Mouse (Mus musculus): ENCODE measurements around the gene Rpl23a. TPM values are rescaled to one million over a fixed set of nuclear protein-coding genes. Genes with fewer than 3 reads are reported as not detected.

The Rpl23a gene
- total and polyA plus RNA-seq, 3 experiments, result 2,892 to 4,112 TPM; not detected in 1

DNA sequence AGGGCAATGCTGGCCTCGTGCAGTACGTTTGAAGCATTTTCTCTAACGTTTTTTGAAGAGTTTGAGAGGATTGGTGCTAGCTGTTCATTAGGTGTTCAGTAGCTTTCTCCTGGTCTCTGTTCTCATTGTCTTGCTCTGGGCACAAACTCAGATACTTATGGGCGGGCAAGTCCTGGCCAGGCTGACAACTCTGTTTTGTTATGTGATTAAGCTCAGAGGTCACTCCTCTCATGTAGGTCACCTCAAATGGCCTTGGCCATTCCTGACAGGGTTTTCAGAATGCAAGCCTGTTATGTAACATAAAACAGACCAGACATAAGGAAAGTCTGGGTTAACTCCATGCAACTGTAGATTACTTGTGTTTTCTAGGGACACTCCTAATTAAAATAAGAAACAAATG lies 45.8 kb downstream of the Rpl23a start:
- Histone ChIP-seq H3K9me3 (replicated peaks; ENCODE audit: insufficient read depth, low read length) (no peaks in the 10 kb centered on the region), H3K79me2 (ENCODE audit: control insufficient read depth, insufficient read depth, low read length, poor library complexity) (no peaks in the 10 kb centered on the region; the same call in 1 of the 2 replicates), H3K36me3 (ENCODE audit: control insufficient read depth in 1 of 2, insufficient read depth in 2 of 2, low read length in 2 of 2) (peaks cover 0 to 43% of the 10 kb centered on the region in 2 experiments; a peak in 2 of 4 replicates), H3K9ac (ENCODE audit: control insufficient read depth, low read depth, low read length, poor library complexity, severe bottlenecking) (no peak overlapping the region), H3K4me1 (ENCODE audit: control insufficient read depth in 1 of 2, insufficient read depth in 2 of 2, low read length in 2 of 2) (peaks cover 38 to 43% of the 10 kb centered on the region in 2 experiments), H3K4me3 (ENCODE audit: control insufficient read depth in 1 of 2, insufficient read depth in 1 of 2, low read depth in 2 of 2, low read length in 2 of 2) (no peak overlapping the region), H3K27me3 (ENCODE audit: control insufficient read depth in 1 of 2, insufficient read depth in 2 of 2, low read length in 2 of 2) (no peaks in the 10 kb centered on the region), H3K27ac (ENCODE audit: control insufficient read depth, low read depth, low read length) (no peak overlapping the region)
- TF ChIP-seq GABPA (IDR thresholded peaks at IDR 0.05; ENCODE audit: low read depth, low read length) (no peak), MEF2A (IDR thresholded peaks at IDR 0.05; ENCODE audit: extremely low read depth, insufficient replicate concordance, low read depth, low read length, poor library complexity, severe bottlenecking) (no peak), TBP (IDR thresholded peaks at IDR 0.05; ENCODE audit: low read depth, low read length) (no peak), POLR2A (IDR thresholded peaks at IDR 0.05; ENCODE audit: control insufficient read depth in 1 of 2, insufficient read depth in 1 of 2, low read depth in 1 of 2, low read length in 2 of 2, poor library complexity in 1 of 2) (no peak), RCOR1 (IDR thresholded peaks at IDR 0.05; ENCODE audit: low read depth, low read length) (no peak), ZNF384 (IDR thresholded peaks at IDR 0.05; ENCODE audit: low read depth, low read length) (no peak), POLR2AphosphoS2 (IDR thresholded peaks at IDR 0.05; ENCODE audit: low read length) (no peak), E2F4 (IDR thresholded peaks at IDR 0.05; ENCODE audit: borderline replicate concordance, low read depth, low read length) (no peak), SIN3A (IDR thresholded peaks at IDR 0.05; ENCODE audit: low read length) (no peak), NRF1 (IDR thresholded peaks at IDR 0.05; ENCODE audit: insufficient read depth, low read depth, low read length, poor library complexity, severe bottlenecking) (no peak), BHLHE40 (IDR thresholded peaks at IDR 0.05; ENCODE audit: borderline replicate concordance, low read depth, low read length) (no peak), SMC3 (IDR thresholded peaks at IDR 0.05; ENCODE audit: low read depth, low read length) (no peak), USF1 (IDR thresholded peaks at IDR 0.05; ENCODE audit: low read depth, low read length) (no peak), MYB (IDR thresholded peaks at IDR 0.05; ENCODE audit: low read depth, low read length) (no peak), ETS1 (IDR thresholded peaks at IDR 0.05; ENCODE audit: low read depth, low read length) (no peak), MAFK (IDR thresholded peaks at IDR 0.05; ENCODE audit: borderline replicate concordance, low read depth, low read length) (no peak)
- DNase-seq (ENCODE audit: low read depth, low spot score), result no peak

DNA sequence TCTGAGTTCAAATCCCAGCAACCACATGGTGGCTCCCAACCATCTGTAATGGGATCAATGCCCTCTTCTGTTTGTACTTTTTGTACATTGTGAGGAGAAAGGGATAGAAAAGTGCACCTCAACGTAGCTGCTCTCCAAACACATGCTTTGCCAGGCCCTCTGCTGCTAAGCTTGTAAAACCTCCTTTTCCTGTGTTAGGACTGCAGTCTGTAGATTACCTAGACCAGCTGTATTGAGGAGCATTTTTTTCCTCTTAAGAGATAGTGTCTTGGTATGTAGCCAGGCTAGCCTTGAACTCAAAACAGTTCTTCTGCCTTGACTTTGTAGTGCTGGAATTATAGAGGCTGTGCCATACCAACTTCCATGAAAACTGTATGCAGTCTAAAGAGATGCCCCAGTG lies 47.3 kb downstream of the Rpl23a start:
- Histone ChIP-seq H3K27me3 (ENCODE audit: control insufficient read depth in 1 of 2, insufficient read depth in 2 of 2, low read length in 2 of 2) (no peaks in the 10 kb centered on the region), H3K4me3 (ENCODE audit: control insufficient read depth in 1 of 2, insufficient read depth in 1 of 2, low read depth in 2 of 2, low read length in 2 of 2) (no peak overlapping the region), H3K27ac (ENCODE audit: control insufficient read depth, low read depth, low read length) (peak overlapping the region; percentile 31; the same call in 1 of the 2 replicates), H3K9me3 (replicated peaks; ENCODE audit: insufficient read depth, low read length) (no peaks in the 10 kb centered on the region), H3K4me1 (ENCODE audit: control insufficient read depth in 1 of 2, insufficient read depth in 2 of 2, low read length in 2 of 2) (peaks cover 38 to 42% of the 10 kb centered on the region in 2 experiments), H3K79me2 (ENCODE audit: control insufficient read depth, insufficient read depth, low read length, poor library complexity) (no peaks in the 10 kb centered on the region; the same call in 1 of the 2 replicates), H3K9ac (ENCODE audit: control insufficient read depth, low read depth, low read length, poor library complexity, severe bottlenecking) (no peak overlapping the region), H3K36me3 (ENCODE audit: control insufficient read depth in 1 of 2, insufficient read depth in 2 of 2, low read length in 2 of 2) (peaks cover 0 to 41% of the 10 kb centered on the region in 2 experiments; a peak in 2 of 4 replicates)
- DNase-seq (ENCODE audit: low read depth, low spot score), result peak; percentile 82
- TF ChIP-seq NRF1 (IDR thresholded peaks at IDR 0.05; ENCODE audit: insufficient read depth, low read depth, low read length, poor library complexity, severe bottlenecking) (no peak), MAX (IDR thresholded peaks at IDR 0.05; ENCODE audit: low read length) (peak; percentile 54; the same call in 1 of the 2 replicates), UBTF (IDR thresholded peaks at IDR 0.05; ENCODE audit: borderline replicate concordance, insufficient read depth, low read depth, low read length) (no peak), CTCF (IDR thresholded peaks at IDR 0.05 in 2 of 3, conservative IDR thresholded peaks at IDR 0.05 in 1 of 3; ENCODE audit: control insufficient read depth in 1 of 3, insufficient read depth in 1 of 3, low read depth in 2 of 3, low read length in 3 of 3, poor library complexity in 1 of 3, severe bottlenecking in 1 of 3) (no peak), ZNF384 (IDR thresholded peaks at IDR 0.05; ENCODE audit: low read depth, low read length) (peak; percentile 89), GABPA (IDR thresholded peaks at IDR 0.05; ENCODE audit: low read depth, low read length) (no peak), TCF12 (IDR thresholded peaks at IDR 0.05; ENCODE audit: low read depth, low read length) (peak; percentile 91), MYB (IDR thresholded peaks at IDR 0.05; ENCODE audit: low read depth, low read length) (no peak), MEF2A (IDR thresholded peaks at IDR 0.05; ENCODE audit: extremely low read depth, insufficient replicate concordance, low read depth, low read length, poor library complexity, severe bottlenecking) (no peak), ZC3H11A (IDR thresholded peaks at IDR 0.05; ENCODE audit: low read depth, low read length) (no peak), ZMIZ1 (IDR thresholded peaks at IDR 0.05; ENCODE audit: low read depth, low read length) (no peak), ZKSCAN1 (IDR thresholded peaks at IDR 0.05; ENCODE audit: low read depth, low read length) (no peak), JUND (IDR thresholded peaks at IDR 0.05; ENCODE audit: low read depth, low read length) (no peak), MAFK (IDR thresholded peaks at IDR 0.05; ENCODE audit: borderline replicate concordance, low read depth, low read length) (no peak), BHLHE40 (IDR thresholded peaks at IDR 0.05; ENCODE audit: borderline replicate concordance, low read depth, low read length) (no peak), SMC3 (IDR thresholded peaks at IDR 0.05; ENCODE audit: low read depth, low read length) (no peak; the same call in 1 of the 2 replicates), CHD2 (IDR thresholded peaks at IDR 0.05; ENCODE audit: low read length) (no peak), GATA1 (IDR thresholded peaks at IDR 0.05; ENCODE audit: low read depth, low read length) (peak; percentile 81), EP300 (IDR thresholded peaks at IDR 0.05; ENCODE audit: low read depth in 1 of 2, low read length in 2 of 2) (peak; percentile 84 to 89), HCFC1 (IDR thresholded peaks at IDR 0.05; ENCODE audit: low read depth, low read length) (no peak), SIN3A (IDR thresholded peaks at IDR 0.05; ENCODE audit: low read length) (peak; percentile 66), USF1 (IDR thresholded peaks at IDR 0.05; ENCODE audit: low read depth, low read length) (no peak), CHD1 (IDR thresholded peaks at IDR 0.05; ENCODE audit: low read depth, low read length) (no peak), ETS1 (IDR thresholded peaks at IDR 0.05; ENCODE audit: low read depth, low read length) (peak; percentile 94)
